Mouse (Mus musculus): ENCODE data around the gene Gm9732. TPM values are rescaled to one million over a fixed set of nuclear protein-coding genes. Genes with fewer than 3 reads are reported as not detected.

Gene Gm9732
- polyA plus RNA-seq (2014; fragmentation: Illumina TruSeq; extraction: RNeasy Lipid Tissue Mini Kit (QIAGEN cat#74804); ENCODE audit: low replicate concordance) = not detected

GRCm38 (mm10) chr14:43274986-43275511, at the start of gene Gm9732:
Gm9732 (plus strand) TSS chr14:43275036.

GRCm38 (mm10) chr14:43235204-43235603, 39.6 kb upstream of the Gm9732 start, which contains the start of gene Gm8122:
Gm8122 (minus strand) TSS chr14:43235304.

GRCm38 (mm10) chr14:43258349-43258748, 16.5 kb upstream of the Gm9732 start, which contains the start of gene Gm8126:
Gm8126 (plus strand) TSS chr14:43258649.

GRCm38 (mm10) chr14:43293503-43293902, 18.7 kb downstream of the Gm9732 start, which contains the start of gene Gm8127:
Gm8127 (minus strand) TSS chr14:43293832.

GRCm38 (mm10) chr14:43347711-43348110, 72.9 kb downstream of the Gm9732 start, which contains the start of gene 1700001F09Rik:
1700001F09Rik (minus strand) TSS chr14:43347811.

Other genes starting within 250 kb of the Gm9732 start
- gene Gm8094, start 198.4 kb upstream of the Gm9732 start, polyA plus RNA-seq (2014; fragmentation: Illumina TruSeq; extraction: RNeasy Lipid Tissue Mini Kit (QIAGEN cat#74804); ENCODE audit: low replicate concordance) = not detected
- not detected for gene Gm8104, start 174.4 kb upstream of the Gm9732 start, polyA plus RNA-seq (2014; fragmentation: Illumina TruSeq; extraction: RNeasy Lipid Tissue Mini Kit (QIAGEN cat#74804); ENCODE audit: low replicate concordance)
- gene Gm7233, start 95.2 kb upstream of the Gm9732 start, polyA plus RNA-seq (2014; fragmentation: Illumina TruSeq; extraction: RNeasy Lipid Tissue Mini Kit (QIAGEN cat#74804); ENCODE audit: low replicate concordance) = not detected
- gene Gm8122, start 39.7 kb upstream of the Gm9732 start, polyA plus RNA-seq (2014; fragmentation: Illumina TruSeq; extraction: RNeasy Lipid Tissue Mini Kit (QIAGEN cat#74804); ENCODE audit: low replicate concordance) = not detected
- not detected for gene Gm8126, start 16.4 kb upstream of the Gm9732 start, polyA plus RNA-seq (2014; fragmentation: Illumina TruSeq; extraction: RNeasy Lipid Tissue Mini Kit (QIAGEN cat#74804); ENCODE audit: low replicate concordance)
- not detected for gene Gm8127, start 18.8 kb downstream of the Gm9732 start, polyA plus RNA-seq (2014; fragmentation: Illumina TruSeq; extraction: RNeasy Lipid Tissue Mini Kit (QIAGEN cat#74804); ENCODE audit: low replicate concordance)
- gene 1700001F09Rik, start 72.8 kb downstream of the Gm9732 start, polyA plus RNA-seq (2014; fragmentation: Illumina TruSeq; extraction: RNeasy Lipid Tissue Mini Kit (QIAGEN cat#74804); ENCODE audit: low replicate concordance) = not detected
- gene Gm8138, start 141.3 kb downstream of the Gm9732 start, polyA plus RNA-seq (2014; fragmentation: Illumina TruSeq; extraction: RNeasy Lipid Tissue Mini Kit (QIAGEN cat#74804); ENCODE audit: low replicate concordance) = not detected

Measured in small intestine, adult 10 weeks (tissue).